Mouse (Mus musculus) E14TG2a.4 (cell line): ENCODE data around the gene Clstn1.

Experiments used
- CTCF ChIP-seq: conservative IDR thresholded peaks from 2 replicates; pipeline ENCODE4 v1.5.1; 2014; ENCODE audit warnings: low read length
- NANOG ChIP-seq: IDR thresholded peaks from 2 replicates; pipeline ENCODE4 v1.6.1; 2014; ENCODE audit warnings: borderline replicate concordance, low read length, mixed read lengths

DNA sequence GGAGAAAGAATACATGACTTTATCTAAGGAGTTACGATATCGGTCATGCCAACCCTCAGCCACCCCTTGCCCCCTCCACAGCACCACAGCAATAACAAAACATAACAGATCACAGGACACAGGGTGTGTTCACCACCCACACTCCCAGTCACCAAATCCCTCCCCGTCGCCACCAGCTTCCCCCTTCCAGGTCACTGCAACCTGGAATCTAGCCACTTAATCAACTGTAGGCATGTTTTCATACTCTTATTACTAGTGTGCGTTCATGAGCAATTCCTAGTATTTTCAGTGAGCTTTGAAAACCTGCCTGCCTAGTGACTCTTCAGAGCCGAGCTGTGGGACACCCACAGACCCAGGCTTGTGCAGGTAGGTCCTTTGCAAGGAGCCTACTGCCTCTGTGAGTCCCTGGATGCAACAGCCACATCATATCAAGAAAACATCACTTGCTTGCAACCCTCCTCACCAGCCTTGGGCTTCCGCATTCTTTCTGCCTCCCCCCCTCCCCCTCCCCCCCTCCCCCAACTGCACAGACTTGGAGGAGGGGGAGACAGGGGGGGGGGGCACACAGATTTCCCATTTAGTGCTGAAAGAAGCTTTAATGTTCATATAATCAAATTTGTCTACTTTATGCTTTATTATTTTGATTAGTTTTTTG is 77.7 kb downstream of the Clstn1 start:
- TF ChIP-seq CTCF = no peak
- no peak for TF ChIP-seq NANOG
